Mouse (Mus musculus) heart, embryonic 16.5 days (tissue): ENCODE measurements around the gene Cog3. TPM values are rescaled to one million over a fixed set of nuclear protein-coding genes. Genes with fewer than 3 reads are reported as not detected.
"Not testable (repeated sequence)": the region's sequence is repeated elsewhere in the genome, so short reads cannot be mapped to it uniquely, and the experiment has no call there.

ENCODE experiments used
- ATAC-seq: fragments of 200-750 bp; cut with Nextera tagmentation; replicated peaks from 2 replicates; pipeline ENCODE4 v1.8.0; 2017; ENCODE audit warnings: moderate number of reproducible peaks; ENCODE audit not compliant: insufficient read depth, low FRiP score; ENCODE audit errors: extremely low read depth
- H3K27ac ChIP-seq: fragments of 300-500 bp; sonication (generic); 2 replicates; pipeline ENCODE4 v1.5.1; 2014; ENCODE audit warnings: mild to moderate bottlenecking, low read length, control low read depth, moderate library complexity
- H3K27me3 ChIP-seq: fragments of 300-500 bp; sonication (generic); 2 replicates; pipeline ENCODE4 v1.6.1; 2014; ENCODE audit warnings: low read length, mixed read lengths; ENCODE audit not compliant: control insufficient read depth, insufficient read depth
- H3K36me3 ChIP-seq: fragments of 300-500 bp; sonication (generic); 2 replicates; pipeline ENCODE4 v1.6.1; 2014; ENCODE audit not compliant: control insufficient read depth, insufficient read depth
- H3K4me1 ChIP-seq: fragments of 300-500 bp; sonication (generic); 2 replicates; pipeline ENCODE4 v1.6.1; 2014; ENCODE audit warnings: low read length, mixed read lengths; ENCODE audit not compliant: control insufficient read depth, insufficient read depth
- H3K4me2 ChIP-seq: fragments of 300-500 bp; sonication (generic); 2 replicates; pipeline ENCODE4 v1.6.1; 2014; ENCODE audit warnings: low read depth, mild to moderate bottlenecking, control low read depth, low read length
- H3K4me3 ChIP-seq: fragments of 300-500 bp; sonication (generic); 2 replicates; pipeline ENCODE4 v1.5.1; 2014; ENCODE audit warnings: mild to moderate bottlenecking, control low read depth, low read length
- H3K9ac ChIP-seq: fragments of 300-500 bp; sonication (generic); 2 replicates; pipeline ENCODE4 v1.6.1; 2014; ENCODE audit warnings: low read length, control low read depth
- H3K9me3 ChIP-seq: fragments of 300-500 bp; sonication (generic); replicated peaks from 2 replicates; pipeline ENCODE4 v1.6.1; 2016; ENCODE audit warnings: low read length; ENCODE audit not compliant: control insufficient read depth
- WGBS: fragments of 180-500 bp; shearing (Covaris S2); extraction: QIAGEN DNeasy Blood & Tissue Kit; methylation state at CpG from one replicate; pipeline ENCODE4 v1.1.7; 2014; 5-methylcytosine and 5-hydroxymethylcytosine counted together
- polyA plus RNA-seq: library from polyadenylated mRNA; unstranded; fragments of >200 nt; fragmentation: Nextera tagmentation; extraction: Ambion mirVana; gene quantifications from 2 replicates; pipeline ENCODE4 v1.2.1, GENCODE M21; 2015

Gene Cog3
- polyA plus RNA-seq, 1 experiment from 2014 or later = 13.6 TPM

DNA sequence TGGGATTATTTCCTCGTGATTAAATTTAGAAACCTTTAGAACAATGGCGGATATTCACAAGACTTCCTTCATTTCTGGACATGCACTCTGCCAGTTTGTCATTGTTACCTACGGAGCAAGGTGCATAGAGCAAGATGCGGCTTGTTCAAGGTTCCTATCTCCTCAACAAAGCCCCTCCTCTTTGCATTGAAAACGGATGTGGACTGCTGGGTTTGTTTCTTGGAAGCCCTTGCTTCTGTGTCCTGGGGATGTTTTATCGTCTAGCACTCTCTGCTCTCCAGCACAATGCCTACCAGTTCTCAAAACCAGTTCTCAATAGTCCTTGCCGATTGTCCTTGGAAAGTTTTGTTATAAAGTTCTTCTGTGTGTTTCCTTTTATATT is 33.5 kb upstream of the Cog3 start:
- Histone ChIP-seq H3K27ac (no peak overlapping the region), H3K4me2 (peak overlapping the region; percentile 66), H3K27me3 (no peaks in the 10 kb centered on the region), H3K36me3 (no peaks in the 10 kb centered on the region), H3K9me3 (no peaks in the 10 kb centered on the region), H3K9ac (no peak overlapping the region), H3K4me1 (peaks cover 12% of the 10 kb centered on the region), H3K4me3 (peak overlapping the region; percentile 64)
- WGBS = 38% methylated on average over 7 of the region's 7 CpGs
- no peak for ATAC-seq

DNA sequence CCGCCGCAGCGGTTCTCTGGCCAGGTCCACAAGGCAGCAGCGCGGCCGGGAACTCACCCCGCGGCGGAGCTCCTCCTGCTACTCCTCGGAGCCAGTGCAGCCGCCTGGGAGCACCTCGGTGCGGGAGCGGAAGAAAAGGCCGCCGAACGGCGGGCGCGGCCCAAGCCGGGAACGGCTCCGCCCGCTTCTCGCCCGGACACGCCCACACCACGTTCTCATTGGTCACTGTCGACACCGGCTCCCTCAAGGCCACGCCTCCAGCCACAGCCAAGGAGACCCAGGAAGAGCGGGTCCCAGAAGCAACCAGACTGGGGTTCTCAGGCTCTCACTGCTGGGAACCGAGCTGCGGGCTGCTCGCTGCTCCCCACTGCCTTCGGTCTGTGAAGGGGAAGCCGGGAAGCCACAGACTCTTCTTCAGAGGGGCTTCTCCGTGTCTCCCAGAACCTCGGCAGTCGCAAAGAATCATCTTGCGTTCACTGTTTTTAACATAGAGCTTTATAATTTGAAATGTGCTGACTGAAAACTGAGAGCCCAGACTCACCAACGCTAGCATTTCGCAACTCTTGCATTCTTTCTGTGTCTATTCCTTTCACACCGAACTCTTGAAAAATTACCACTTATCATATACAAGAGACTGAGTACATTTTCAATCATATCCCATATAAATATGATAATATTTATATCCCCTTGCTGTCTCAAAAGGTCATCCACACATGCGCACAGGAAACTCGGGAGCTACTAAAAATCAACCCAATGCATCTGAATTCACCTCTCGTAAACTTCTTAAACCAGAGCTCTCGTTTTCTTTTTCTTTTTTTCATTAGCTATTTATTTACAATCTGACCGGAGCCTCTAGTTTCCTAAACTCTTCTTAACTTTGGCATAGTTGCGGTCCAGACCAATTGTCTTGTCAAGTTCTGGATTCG is 32.8 kb upstream of the Cog3 start, which contains the start of gene Slc25a30:
Gene Slc25a30, minus strand, starts transcription at position 170 of the 926 bp plus-strand sequence.
- peak within 1 kb of the TSS; percentile 79 for H3K9ac ChIP-seq
- H3K27me3 ChIP-seq = no peaks in the 10 kb centered on the region
- H3K36me3 ChIP-seq = no peaks in the 10 kb centered on the region
- peak within 1 kb of the TSS; percentile 82 for H3K27ac ChIP-seq
- H3K4me2 ChIP-seq = peak within 1 kb of the TSS; percentile 66
- ATAC-seq = peak; percentile 99
- 6% methylated on average over 51 of the region's 51 CpGs for WGBS
- peaks cover 12% of the 10 kb centered on the region for H3K4me1 ChIP-seq
- peak within 1 kb of the TSS; percentile 64 for H3K4me3 ChIP-seq
- H3K9me3 ChIP-seq = no peaks in the 10 kb centered on the region

GRCm38 (mm10) chr14:75786424-75786867 is 32.1 kb upstream of the Cog3 start:
- H3K27ac ChIP-seq = peak overlapping the region; percentile 76
- no peaks in the 10 kb centered on the region for H3K27me3 ChIP-seq
- peak; percentile 63 for ATAC-seq
- under 1% methylated on average over 31 of the region's 31 CpGs for WGBS
- peak overlapping the region; percentile 79 for H3K9ac ChIP-seq
- H3K9me3 ChIP-seq = no peaks in the 10 kb centered on the region
- H3K4me3 ChIP-seq = peak overlapping the region; percentile 64
- peak overlapping the region; percentile 66 for H3K4me2 ChIP-seq
- H3K36me3 ChIP-seq = 0 out of 2 replicates have a peak, but pooled peaks cover 4% of the 10 kb centered on the region
- H3K4me1 ChIP-seq = peaks cover 12% of the 10 kb centered on the region

DNA sequence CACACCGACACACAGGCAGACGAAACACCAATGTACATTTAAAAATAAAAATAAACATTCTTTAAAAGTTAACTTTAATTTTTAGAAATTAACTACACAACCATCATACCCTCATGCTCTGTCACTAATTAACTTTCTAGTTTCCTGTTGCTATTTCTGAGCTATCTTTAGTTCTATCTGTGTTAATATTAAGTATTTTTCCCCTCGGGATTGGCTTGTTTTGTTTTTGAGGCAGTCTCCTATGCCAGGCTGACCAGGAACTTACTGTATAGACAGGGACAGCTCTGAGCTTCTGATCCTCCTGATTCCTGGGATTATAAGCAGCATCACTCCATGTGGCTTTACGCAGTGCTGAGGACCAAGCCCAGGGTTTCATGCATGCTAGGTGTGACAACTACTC is 25.6 kb upstream of the Cog3 start:
- no peak overlapping the region for H3K4me3 ChIP-seq
- H3K27me3 ChIP-seq = no peaks in the 10 kb centered on the region
- peaks cover 4% of the 10 kb centered on the region; the same call in 1 of the 2 replicates for H3K36me3 ChIP-seq
- ATAC-seq = no peak
- H3K4me2 ChIP-seq = no peak overlapping the region
- no peak overlapping the region for H3K27ac ChIP-seq
- no peaks in the 10 kb centered on the region for H3K4me1 ChIP-seq
- H3K9ac ChIP-seq = no peak overlapping the region
- no peaks in the 10 kb centered on the region for H3K9me3 ChIP-seq
- WGBS = 86% methylated on average over 4 of the region's 4 CpGs

GRCm38 (mm10) chr14:75776637-75777036 is 22.3 kb upstream of the Cog3 start:
- H3K27me3 ChIP-seq = no peaks in the 10 kb centered on the region
- no peaks in the 10 kb centered on the region for H3K9me3 ChIP-seq
- H3K36me3 ChIP-seq = peaks cover 1% of the 10 kb centered on the region; the same call in 1 of the 2 replicates
- no peak overlapping the region for H3K9ac ChIP-seq
- H3K4me2 ChIP-seq = no peak overlapping the region
- no peak for ATAC-seq
- H3K27ac ChIP-seq = no peak overlapping the region
- H3K4me3 ChIP-seq = no peak overlapping the region
- peaks cover 19% of the 10 kb centered on the region for H3K4me1 ChIP-seq
- WGBS = 89% methylated on average over 8 of the region's 8 CpGs

GRCm38 (mm10) chr14:75773431-75773830 is 19.1 kb upstream of the Cog3 start:
- Histone ChIP-seq H3K27me3 (no peaks in the 10 kb centered on the region), H3K4me1 (peaks cover 19% of the 10 kb centered on the region), H3K9ac (0 out of 2 replicates have a peak overlapping the region, but pooled peaks have one; percentile 28), H3K36me3 (peaks cover 5% of the 10 kb centered on the region), H3K4me2 (peak overlapping the region; percentile 42), H3K4me3 (no peak overlapping the region), H3K9me3 (no peaks in the 10 kb centered on the region), H3K27ac (peak overlapping the region; percentile 95)
- WGBS = 29% methylated on average over 8 of the region's 8 CpGs
- peak; percentile 87 for ATAC-seq

DNA sequence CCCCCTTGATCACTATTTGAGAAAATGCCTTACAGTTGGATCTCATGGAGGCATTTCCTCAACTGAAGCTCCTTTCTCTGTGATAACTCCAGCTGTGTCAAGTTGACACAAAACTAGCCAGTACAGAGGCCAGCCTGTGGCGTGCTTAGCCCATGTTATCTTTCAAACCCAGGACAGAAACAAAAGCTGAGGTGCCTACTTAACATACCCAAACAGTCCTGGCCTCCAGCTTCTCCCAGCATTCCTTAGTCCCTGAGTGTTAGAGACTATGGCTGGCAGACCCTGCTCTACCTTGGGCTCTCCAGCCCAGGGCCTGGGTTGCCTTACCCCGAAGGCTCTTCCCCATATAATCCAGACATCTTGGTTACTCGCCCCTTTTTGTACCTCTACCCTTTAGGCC is 18.1 kb upstream of the Cog3 start:
- H3K9me3 ChIP-seq, H3K4me2 ChIP-seq, H3K36me3 ChIP-seq, H3K4me3 ChIP-seq, ATAC-seq, H3K27me3 ChIP-seq, H3K9ac ChIP-seq: not testable (repeated sequence)
- 68% methylated on average over 3 of the region's 3 CpGs for WGBS
- Histone ChIP-seq H3K4me1 (peaks cover 19% of the 10 kb centered on the region), H3K27ac (peak overlapping the region; percentile 95)

DNA sequence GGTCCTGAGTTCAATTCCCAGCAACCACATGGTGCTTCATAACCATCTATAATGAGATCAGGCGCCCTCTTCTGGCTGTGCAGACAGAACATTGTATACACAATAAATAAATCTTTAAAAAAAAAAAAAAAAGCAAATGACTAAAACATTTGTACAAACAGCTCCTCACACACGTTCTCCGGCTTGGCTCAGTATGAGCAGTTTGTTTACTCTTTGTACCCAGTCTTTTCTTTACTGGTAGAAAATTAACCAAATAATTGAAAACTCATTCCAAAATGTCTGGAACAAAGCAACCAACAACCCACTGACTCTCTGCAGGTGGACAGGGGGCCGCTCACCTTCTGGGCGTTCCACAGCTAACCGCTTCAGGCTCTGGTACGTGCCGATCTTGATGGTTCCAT is 16.8 kb upstream of the Cog3 start:
- Histone ChIP-seq H3K27me3 (no peaks in the 10 kb centered on the region), H3K4me1 (peaks cover 19% of the 10 kb centered on the region), H3K9ac (no peak overlapping the region), H3K4me3 (no peak overlapping the region), H3K9me3 (no peaks in the 10 kb centered on the region), H3K36me3 (peaks cover 10% of the 10 kb centered on the region), H3K4me2 (no peak overlapping the region), H3K27ac (no peak overlapping the region)
- 93% methylated on average over 8 of the region's 8 CpGs for WGBS
- no peak for ATAC-seq

DNA sequence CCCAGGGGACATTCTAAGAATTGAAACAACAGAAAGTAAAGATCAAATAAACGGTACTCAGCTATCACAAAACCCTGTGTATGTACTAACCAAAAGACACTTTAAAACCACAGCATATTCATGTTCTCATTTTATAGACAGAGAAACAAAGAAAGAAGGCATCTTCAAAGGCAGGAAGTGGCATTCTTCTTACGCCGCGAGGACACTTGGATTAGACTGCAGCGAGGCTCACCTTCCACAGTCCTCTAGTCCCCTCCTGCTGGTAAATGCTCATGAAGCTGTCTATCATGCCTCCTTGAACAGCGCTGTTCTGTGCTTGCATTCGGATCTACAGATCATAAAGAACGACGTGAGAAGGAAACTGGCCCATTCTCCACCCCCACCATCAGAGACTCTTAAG is 15.0 kb upstream of the Cog3 start:
- H3K9ac ChIP-seq = no peak overlapping the region
- peaks cover 18% of the 10 kb centered on the region for H3K4me1 ChIP-seq
- H3K4me2 ChIP-seq = no peak overlapping the region
- no peaks in the 10 kb centered on the region for H3K27me3 ChIP-seq
- H3K4me3 ChIP-seq = no peak overlapping the region
- no peak for ATAC-seq
- peaks cover 16% of the 10 kb centered on the region for H3K36me3 ChIP-seq
- no peaks in the 10 kb centered on the region for H3K9me3 ChIP-seq
- H3K27ac ChIP-seq = no peak overlapping the region
- 85% methylated on average over 9 of the region's 9 CpGs for WGBS
